Mouse (Mus musculus): ENCODE measurements around the gene Olfr697. TPM values are rescaled to one million over a fixed set of nuclear protein-coding genes. Genes with fewer than 3 reads are reported as not detected.
"Not testable (repeated sequence)": the region's sequence is repeated elsewhere in the genome, so short reads cannot be mapped to it uniquely, and the experiment has no call there.

The Olfr697 gene
- polyA plus RNA-seq, 1 experiment from 2014 or later, result not detected

GRCm38 (mm10) chr7:106711463-106711862, 30.8 kb downstream of the Olfr697 start:
- WGBS, result 87% methylated on average over 6 of the region's 6 CpGs
- Histone ChIP-seq H3K27ac (ENCODE audit: low read depth, low read length) (no peak overlapping the region), H3K4me3 (ENCODE audit: low read depth, low read length) (no peak overlapping the region), H3K36me3 (ENCODE audit: control insufficient read depth, insufficient read depth, low read length) (no peaks in the 10 kb centered on the region), H3K9me3 (ENCODE audit: control insufficient read depth, low read length) (no peaks in the 10 kb centered on the region), H3K4me2 (no peak overlapping the region), H3K27me3 (ENCODE audit: control insufficient read depth, insufficient read depth, low read length) (no peaks in the 10 kb centered on the region), H3K4me1 (ENCODE audit: control insufficient read depth, insufficient read depth, low read length) (no peaks in the 10 kb centered on the region), H3K9ac (ENCODE audit: low read length) (no peak overlapping the region)
- DNase-seq (ENCODE audit: low spot score, missing footprints), result no peak
- no peak for ATAC-seq (ENCODE audit: low FRiP score)

- not testable (repeated sequence) for H3K4me3 ChIP-seq (ENCODE audit: low read depth, low read length); DNase-seq (ENCODE audit: low spot score, missing footprints); H3K9me3 ChIP-seq (ENCODE audit: control insufficient read depth, low read length); H3K4me1 ChIP-seq (ENCODE audit: control insufficient read depth, insufficient read depth, low read length); H3K27ac ChIP-seq (ENCODE audit: low read depth, low read length); H3K36me3 ChIP-seq (ENCODE audit: control insufficient read depth, insufficient read depth, low read length); H3K4me2 ChIP-seq; H3K27me3 ChIP-seq (ENCODE audit: control insufficient read depth, insufficient read depth, low read length); H3K9ac ChIP-seq (ENCODE audit: low read length); ATAC-seq (ENCODE audit: low FRiP score)
- WGBS, result 84% methylated on average over 10 of the region's 10 CpGs
Measured at GRCm38 (mm10) chr7:106707705-106708104, 34.5 kb downstream of the Olfr697 start.

DNA sequence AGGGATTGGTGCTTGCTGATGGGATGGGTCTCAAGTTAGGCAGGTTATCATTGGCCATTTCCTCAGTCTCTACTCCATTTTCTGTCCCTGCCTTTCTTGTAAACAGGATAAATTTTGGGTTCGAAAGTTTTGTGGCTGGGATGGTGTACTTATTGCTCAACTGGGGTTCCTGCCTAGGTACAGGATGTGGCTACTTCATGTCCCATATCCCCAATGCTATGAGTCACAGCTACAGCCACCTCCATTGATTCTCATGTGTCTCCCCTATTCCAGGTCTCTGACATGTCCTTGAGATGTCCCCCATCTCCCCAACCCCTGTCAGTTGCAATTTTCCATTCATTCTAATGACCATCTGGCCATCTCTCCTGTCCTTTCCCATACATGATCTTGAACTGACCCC, 45.4 kb downstream of the Olfr697 start:
- ATAC-seq (ENCODE audit: low FRiP score) (no peak), DNase-seq (ENCODE audit: low spot score, missing footprints) (no peak)
- 78% methylated on average over 1 of the region's 1 CpGs for WGBS
- H3K9me3 ChIP-seq (ENCODE audit: control insufficient read depth, low read length), result peaks cover 2% of the 10 kb centered on the region; the same call in 1 of the 2 replicates
- H3K27me3 ChIP-seq (ENCODE audit: control insufficient read depth, insufficient read depth, low read length), result no peaks in the 10 kb centered on the region
- no peak overlapping the region for H3K4me3 ChIP-seq (ENCODE audit: low read depth, low read length)
- H3K4me1 ChIP-seq (ENCODE audit: control insufficient read depth, insufficient read depth, low read length), result no peaks in the 10 kb centered on the region
- H3K4me2 ChIP-seq, result no peak overlapping the region
- H3K9ac ChIP-seq (ENCODE audit: low read length), result no peak overlapping the region
- no peaks in the 10 kb centered on the region for H3K36me3 ChIP-seq (ENCODE audit: control insufficient read depth, insufficient read depth, low read length)
- H3K27ac ChIP-seq (ENCODE audit: low read depth, low read length), result no peak overlapping the region

DNA sequence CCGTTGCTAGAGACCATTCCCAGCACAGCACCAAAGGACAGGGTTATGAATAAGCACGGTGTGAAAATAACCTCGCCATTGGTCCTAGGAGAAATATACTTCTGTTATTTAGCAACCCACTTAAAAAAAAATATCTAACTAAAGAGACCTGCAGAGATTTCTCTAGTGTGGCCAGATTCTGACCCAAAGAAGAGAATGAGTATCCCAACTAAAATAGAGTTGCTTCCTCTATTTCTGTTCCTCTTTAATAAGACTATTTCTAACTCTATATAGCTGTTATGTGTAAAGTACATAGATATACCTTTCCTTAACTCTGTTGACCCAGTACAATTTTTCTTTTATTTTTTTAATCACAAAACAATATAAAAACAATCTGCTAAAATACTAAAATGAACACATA, 49.3 kb downstream of the Olfr697 start:
- no peak overlapping the region for H3K9ac ChIP-seq (ENCODE audit: low read length)
- 88% methylated on average over 3 of the region's 3 CpGs for WGBS
- ATAC-seq (ENCODE audit: low FRiP score) (no peak), DNase-seq (ENCODE audit: low spot score, missing footprints) (no peak)
- H3K27ac ChIP-seq (ENCODE audit: low read depth, low read length), result no peak overlapping the region
- no peak overlapping the region for H3K4me2 ChIP-seq
- no peaks in the 10 kb centered on the region for H3K4me1 ChIP-seq (ENCODE audit: control insufficient read depth, insufficient read depth, low read length)
- no peak overlapping the region for H3K4me3 ChIP-seq (ENCODE audit: low read depth, low read length)
- H3K36me3 ChIP-seq (ENCODE audit: control insufficient read depth, insufficient read depth, low read length), result no peaks in the 10 kb centered on the region
- H3K27me3 ChIP-seq (ENCODE audit: control insufficient read depth, insufficient read depth, low read length), result no peaks in the 10 kb centered on the region
- H3K9me3 ChIP-seq (ENCODE audit: control insufficient read depth, low read length), result no peaks in the 10 kb centered on the region

DNA sequence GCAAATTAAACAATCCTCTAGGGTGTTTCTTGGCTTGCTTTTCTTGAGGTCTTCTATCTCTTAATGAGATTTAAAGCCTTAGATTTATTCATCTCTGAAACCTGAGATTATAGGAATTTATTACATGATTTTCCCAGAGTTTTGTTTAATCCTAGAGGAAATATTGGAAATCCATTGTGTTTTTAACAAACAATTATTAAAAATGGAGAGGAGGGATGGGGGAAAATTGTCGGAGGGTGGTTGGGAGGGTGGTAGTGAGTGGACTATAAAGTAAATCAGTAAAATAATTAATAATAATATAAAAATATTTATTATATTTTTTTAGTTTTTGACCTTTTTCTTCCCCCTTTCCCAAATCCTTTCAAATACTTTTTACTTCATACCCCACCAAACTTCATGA, 50.5 kb downstream of the Olfr697 start, which contains the start of gene Olfr694:
Olfr694 (minus strand) TSS at position 101 of the 400 bp plus-strand sequence.
- no peak within 1 kb of the TSS for H3K9ac ChIP-seq (ENCODE audit: low read length)
- WGBS, result 97% methylated on average over 1 of the region's 1 CpGs

More for the DNA sequence above, 50.5 kb downstream of the Olfr697 start, which contains the start of gene Olfr694:
- DNase-seq (ENCODE audit: low spot score, missing footprints) (no peak), ATAC-seq (ENCODE audit: low FRiP score) (no peak)
- Histone ChIP-seq H3K36me3 (ENCODE audit: control insufficient read depth, insufficient read depth, low read length) (no peaks in the 10 kb centered on the region), H3K4me2 (no peak within 1 kb of the TSS), H3K9me3 (ENCODE audit: control insufficient read depth, low read length) (no peaks in the 10 kb centered on the region), H3K4me3 (ENCODE audit: low read depth, low read length) (no peak within 1 kb of the TSS), H3K27me3 (ENCODE audit: control insufficient read depth, insufficient read depth, low read length) (no peaks in the 10 kb centered on the region), H3K27ac (ENCODE audit: low read depth, low read length) (no peak within 1 kb of the TSS), H3K4me1 (ENCODE audit: control insufficient read depth, insufficient read depth, low read length) (no peaks in the 10 kb centered on the region)

Other genes with a start within 250 kb of the Olfr697 start
- gene Olfr693, start 61.9 kb downstream of the Olfr697 start, polyA plus RNA-seq (2014; fragmentation: Nextera tagmentation; extraction: Ambion mirVana), result not detected in 2 replicates
- not detected in 2 replicates for gene Olfr694, start 50.6 kb downstream of the Olfr697 start, polyA plus RNA-seq (2014; fragmentation: Nextera tagmentation; extraction: Ambion mirVana)
- gene Olfr695, start 26.0 kb downstream of the Olfr697 start, polyA plus RNA-seq (2014; fragmentation: Nextera tagmentation; extraction: Ambion mirVana), result not detected in 2 replicates
- not detected in 2 replicates for gene Olfr698, start 13.0 kb upstream of the Olfr697 start, polyA plus RNA-seq (2014; fragmentation: Nextera tagmentation; extraction: Ambion mirVana)
- not detected in 2 replicates for gene Olfr699, start 50.8 kb upstream of the Olfr697 start, polyA plus RNA-seq (2014; fragmentation: Nextera tagmentation; extraction: Ambion mirVana)
- not detected in 2 replicates for gene Olfr700, start 66.4 kb upstream of the Olfr697 start, polyA plus RNA-seq (2014; fragmentation: Nextera tagmentation; extraction: Ambion mirVana)
- not detected in 2 replicates for gene Olfr701, start 71.7 kb upstream of the Olfr697 start, polyA plus RNA-seq (2014; fragmentation: Nextera tagmentation; extraction: Ambion mirVana)
- not detected in 2 replicates for gene Olfr702, start 91.5 kb upstream of the Olfr697 start, polyA plus RNA-seq (2014; fragmentation: Nextera tagmentation; extraction: Ambion mirVana)
- gene Olfr703, start 100.9 kb upstream of the Olfr697 start, polyA plus RNA-seq (2014; fragmentation: Nextera tagmentation; extraction: Ambion mirVana), result not detected in 2 replicates
- not detected in 2 replicates for gene Olfr704, start 120.7 kb upstream of the Olfr697 start, polyA plus RNA-seq (2014; fragmentation: Nextera tagmentation; extraction: Ambion mirVana)
- not detected in 2 replicates for gene Olfr705, start 134.4 kb upstream of the Olfr697 start, polyA plus RNA-seq (2014; fragmentation: Nextera tagmentation; extraction: Ambion mirVana)
- gene Olfr706, start 145.7 kb upstream of the Olfr697 start, polyA plus RNA-seq (2014; fragmentation: Nextera tagmentation; extraction: Ambion mirVana), result not detected in 2 replicates
- not detected in 2 replicates for gene Olfr707, start 158.8 kb upstream of the Olfr697 start, polyA plus RNA-seq (2014; fragmentation: Nextera tagmentation; extraction: Ambion mirVana)
- gene Olfr1532-ps1, start 165.6 kb upstream of the Olfr697 start, polyA plus RNA-seq (2014; fragmentation: Nextera tagmentation; extraction: Ambion mirVana), result not detected in 2 replicates
- not detected in 2 replicates for gene Olfr709-ps1, start 189.8 kb upstream of the Olfr697 start, polyA plus RNA-seq (2014; fragmentation: Nextera tagmentation; extraction: Ambion mirVana)
- not detected in 2 replicates for gene Olfr710, start 205.9 kb upstream of the Olfr697 start, polyA plus RNA-seq (2014; fragmentation: Nextera tagmentation; extraction: Ambion mirVana)
- not detected in 2 replicates for gene Olfr6, start 221.5 kb upstream of the Olfr697 start, polyA plus RNA-seq (2014; fragmentation: Nextera tagmentation; extraction: Ambion mirVana)
- not detected in 2 replicates for gene Olfr711, start 233.0 kb upstream of the Olfr697 start, polyA plus RNA-seq (2014; fragmentation: Nextera tagmentation; extraction: Ambion mirVana)

All from midbrain, embryonic 11.5 days (tissue).